Mouse (Mus musculus) stomach, embryonic 14.5 days (tissue): ENCODE measurements around the gene Pycr1. TPM values are rescaled to one million over a fixed set of nuclear protein-coding genes. Genes with fewer than 3 reads are reported as not detected.

Experiments used
- ATAC-seq: fragments of 200-750 bp; cut with Nextera tagmentation; 2 replicates; pipeline ENCODE4 v1.8.0; 2017; ENCODE audit warnings: low read depth, moderate TSS enrichment; ENCODE audit not compliant: insufficient number of reproducible peaks, insufficient read depth, low FRiP score
- H3K27ac ChIP-seq: fragments of 300-500 bp; sonication (generic); 2 replicates; pipeline ENCODE4 v1.5.1; 2014; ENCODE audit warnings: mild to moderate bottlenecking, low read length, moderate library complexity, mixed read lengths
- H3K27me3 ChIP-seq: fragments of 300-500 bp; sonication (generic); 2 replicates; pipeline ENCODE4 v1.6.1; 2014; ENCODE audit warnings: low read length, control low read depth, mixed read lengths; ENCODE audit not compliant: control insufficient read depth, insufficient read depth
- H3K36me3 ChIP-seq: fragments of 300-500 bp; sonication (generic); 2 replicates; pipeline ENCODE4 v1.6.1; 2014; ENCODE audit warnings: mild to moderate bottlenecking, control low read depth, low read length, moderate library complexity, mixed read lengths; ENCODE audit not compliant: control insufficient read depth, insufficient read depth
- H3K4me1 ChIP-seq: fragments of 300-500 bp; sonication (generic); 2 replicates; pipeline ENCODE4 v1.6.1; 2014; ENCODE audit warnings: low read length, control low read depth, mixed read lengths; ENCODE audit not compliant: control insufficient read depth, insufficient read depth
- H3K4me2 ChIP-seq: fragments of 300-500 bp; sonication (generic); replicated peaks from 2 replicates; pipeline ENCODE4 v1.6.1; 2014; ENCODE audit warnings: low read depth, low read length, control low read depth
- H3K4me3 ChIP-seq: fragments of 300-500 bp; sonication (generic); 2 replicates; pipeline ENCODE4 v1.5.1; 2014; ENCODE audit warnings: low read depth, low read length, control low read depth
- H3K9ac ChIP-seq: fragments of 300-500 bp; sonication (generic); replicated peaks from 2 replicates; pipeline ENCODE4 v1.6.1; 2014; ENCODE audit warnings: low read depth, mild to moderate bottlenecking, control low read depth, low read length, moderate library complexity, mixed read lengths
- H3K9me3 ChIP-seq: fragments of 300-500 bp; sonication (generic); 2 replicates; pipeline ENCODE4 v1.6.1; 2016; ENCODE audit warnings: low read depth, low read length, control low read depth; ENCODE audit not compliant: control insufficient read depth
- WGBS: fragments of 180-500 bp; shearing (Covaris S2); extraction: QIAGEN DNeasy Blood & Tissue Kit; methylation state at CpG from one replicate; pipeline ENCODE4 v1.1.7; 2014; 5-methylcytosine and 5-hydroxymethylcytosine counted together
- polyA plus RNA-seq: library from polyadenylated mRNA; unstranded; fragments of >200 nt; fragmentation: Nextera tagmentation; extraction: Ambion mirVana; gene quantifications from 2 replicates; pipeline ENCODE4 v1.2.1, GENCODE M21; 2014

The Pycr1 gene
- 28.1 and 28.6 TPM in 2 replicates for polyA plus RNA-seq

GRCm38 (mm10) chr11:120643601-120643987, at the start of gene Pycr1:
Pycr1 (minus strand) TSS chr11:120643769.
- peak; percentile 100 for ATAC-seq
- Histone ChIP-seq H3K36me3 (no peaks in the 10 kb centered on the region), H3K4me3 (peak within 1 kb of the TSS; percentile 43), H3K4me2 (peak within 1 kb of the TSS; percentile 94), H3K27me3 (no peaks in the 10 kb centered on the region), H3K27ac (peak within 1 kb of the TSS; percentile 27; the same call in 1 of the 2 replicates), H3K9ac (peak within 1 kb of the TSS; percentile 63), H3K9me3 (no peaks in the 10 kb centered on the region), H3K4me1 (peaks cover 20% of the 10 kb centered on the region)
- WGBS: under 1% methylated on average over 15 of the region's 15 CpGs

- ATAC-seq: no peak
- 89% methylated on average over 4 of the region's 4 CpGs for WGBS
Measured at GRCm38 (mm10) chr11:120692471-120693011, 49.0 kb upstream of the Pycr1 start.

GRCm38 (mm10) chr11:120689365-120689764, 45.8 kb upstream of the Pycr1 start:
- 89% methylated on average over 3 of the region's 3 CpGs for WGBS
- Histone ChIP-seq H3K9ac (no peak overlapping the region), H3K36me3 (peaks cover 11% of the 10 kb centered on the region)

More at GRCm38 (mm10) chr11:120692471-120693011, 49.0 kb upstream of the Pycr1 start:
- peaks cover 3% of the 10 kb centered on the region; the same call in 1 of the 2 replicates for H3K4me1 ChIP-seq
- no peaks in the 10 kb centered on the region for H3K9me3 ChIP-seq
- no peaks in the 10 kb centered on the region for H3K27me3 ChIP-seq
- H3K4me3 ChIP-seq: no peak overlapping the region
- no peak overlapping the region for H3K27ac ChIP-seq
- peaks cover 11% of the 10 kb centered on the region for H3K36me3 ChIP-seq
- no peak overlapping the region for H3K4me2 ChIP-seq
- H3K9ac ChIP-seq: no peak overlapping the region

GRCm38 (mm10) chr11:120686650-120687272, 43.2 kb upstream of the Pycr1 start:
- Histone ChIP-seq H3K9ac (no peak overlapping the region), H3K9me3 (no peaks in the 10 kb centered on the region), H3K27me3 (no peaks in the 10 kb centered on the region), H3K4me2 (no peak overlapping the region), H3K27ac (peak overlapping the region; percentile 95), H3K36me3 (peaks cover 11% of the 10 kb centered on the region), H3K4me1 (0 out of 2 replicates have a peak, but pooled peaks cover 4% of the 10 kb centered on the region), H3K4me3 (no peak overlapping the region)
- peak; percentile 65 for ATAC-seq
- 61% methylated on average over 20 of the region's 20 CpGs for WGBS

More at GRCm38 (mm10) chr11:120689365-120689764, 45.8 kb upstream of the Pycr1 start:
- Histone ChIP-seq H3K27me3 (no peaks in the 10 kb centered on the region), H3K27ac (no peak overlapping the region), H3K9me3 (no peaks in the 10 kb centered on the region), H3K4me3 (no peak overlapping the region), H3K4me2 (no peak overlapping the region), H3K4me1 (0 out of 2 replicates have a peak, but pooled peaks cover 4% of the 10 kb centered on the region)
- no peak for ATAC-seq

DNA sequence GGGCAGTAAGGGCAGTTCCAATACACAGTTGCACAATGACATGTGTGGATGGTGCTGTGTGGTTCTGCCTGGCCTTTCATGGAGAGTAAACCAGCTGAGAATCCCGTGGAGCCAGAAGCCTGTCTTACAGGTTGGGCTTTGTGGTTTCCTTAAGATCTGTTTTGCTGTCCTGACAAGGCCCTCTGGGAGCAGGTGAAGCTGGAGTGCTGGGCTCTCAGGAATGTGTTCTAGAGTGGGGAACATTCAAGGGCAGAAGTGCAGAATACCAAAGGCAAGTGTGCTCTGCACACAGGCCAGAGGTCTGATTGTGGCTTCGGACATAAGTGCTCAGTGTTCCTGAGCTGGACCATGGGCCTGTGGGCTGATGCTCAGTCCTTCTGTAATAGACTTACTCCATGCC, 41.1 kb upstream of the Pycr1 start:
- Histone ChIP-seq H3K4me3 (no peak overlapping the region), H3K4me2 (no peak overlapping the region), H3K36me3 (peaks cover 28% of the 10 kb centered on the region), H3K27ac (no peak overlapping the region), H3K9me3 (no peaks in the 10 kb centered on the region), H3K27me3 (no peaks in the 10 kb centered on the region), H3K4me1 (0 out of 2 replicates have a peak, but pooled peaks cover 4% of the 10 kb centered on the region), H3K9ac (no peak overlapping the region)
- no peak for ATAC-seq
- 84% methylated on average over 2 of the region's 2 CpGs for WGBS

- peaks cover 28% of the 10 kb centered on the region for H3K36me3 ChIP-seq
- no peak overlapping the region for H3K4me2 ChIP-seq
- no peaks in the 10 kb centered on the region for H3K9me3 ChIP-seq
- H3K9ac ChIP-seq: no peak overlapping the region
- no peak for ATAC-seq
- H3K4me3 ChIP-seq: no peak overlapping the region
- no peak overlapping the region for H3K27ac ChIP-seq
- WGBS: 89% methylated on average over 2 of the region's 2 CpGs
- H3K4me1 ChIP-seq: 0 out of 2 replicates have a peak, but pooled peaks cover 4% of the 10 kb centered on the region
- no peaks in the 10 kb centered on the region for H3K27me3 ChIP-seq
Measured at GRCm38 (mm10) chr11:120684086-120684485, 40.5 kb upstream of the Pycr1 start.

GRCm38 (mm10) chr11:120683536-120683935, 40.0 kb upstream of the Pycr1 start:
- H3K9ac ChIP-seq: no peak overlapping the region
- no peaks in the 10 kb centered on the region for H3K9me3 ChIP-seq
- peaks cover 26% of the 10 kb centered on the region for H3K36me3 ChIP-seq
- no peak overlapping the region for H3K4me3 ChIP-seq
- ATAC-seq: no peak
- no peak overlapping the region for H3K4me2 ChIP-seq
- 91% methylated on average over 3 of the region's 3 CpGs for WGBS
- H3K27me3 ChIP-seq: no peaks in the 10 kb centered on the region
- 0 out of 2 replicates have a peak, but pooled peaks cover 4% of the 10 kb centered on the region for H3K4me1 ChIP-seq
- no peak overlapping the region for H3K27ac ChIP-seq

GRCm38 (mm10) chr11:120682683-120683082, 39.1 kb upstream of the Pycr1 start:
- H3K9me3 ChIP-seq: no peaks in the 10 kb centered on the region
- no peak overlapping the region for H3K9ac ChIP-seq
- H3K4me3 ChIP-seq: no peak overlapping the region
- H3K27me3 ChIP-seq: no peaks in the 10 kb centered on the region
- H3K4me2 ChIP-seq: no peak overlapping the region
- H3K36me3 ChIP-seq: peaks cover 32% of the 10 kb centered on the region
- ATAC-seq: no peak
- WGBS: 91% methylated on average over 5 of the region's 5 CpGs
- 0 out of 2 replicates have a peak, but pooled peaks cover 4% of the 10 kb centered on the region for H3K4me1 ChIP-seq
- H3K27ac ChIP-seq: no peak overlapping the region
